Mouse (Mus musculus) midbrain, embryonic 11.5 days (tissue): Measurements from ENCODE around the gene Klhl3. TPM values are rescaled to one million over a fixed set of nuclear protein-coding genes. Genes with fewer than 3 reads are reported as not detected.

Source experiments
- ATAC-seq: fragments of 200-750 bp; cut with Nextera tagmentation; 2 replicates; pipeline ENCODE4 v1.8.0; 2017; ENCODE audit warnings: moderate TSS enrichment, moderate library complexity; ENCODE audit not compliant: low FRiP score
- DNase-seq: peaks from one replicate; pipeline ENCODE4 v3.0.0; 2015; ENCODE audit warnings: low spot score; ENCODE audit errors: missing footprints
- H3K27ac ChIP-seq: fragments of 300-500 bp; sonication (generic); 2 replicates; pipeline ENCODE4 v1.5.1; 2014; ENCODE audit warnings: low read depth, low read length
- H3K27me3 ChIP-seq: fragments of 300-500 bp; sonication (generic); 2 replicates; pipeline ENCODE4 v1.6.1; 2014; ENCODE audit warnings: mild to moderate bottlenecking, low read length, moderate library complexity, mixed read lengths; ENCODE audit not compliant: control insufficient read depth, insufficient read depth
- H3K36me3 ChIP-seq: fragments of 300-500 bp; sonication (generic); 2 replicates; pipeline ENCODE4 v1.6.1; 2014; ENCODE audit warnings: mild to moderate bottlenecking, low read length, moderate library complexity, mixed read lengths; ENCODE audit not compliant: control insufficient read depth, insufficient read depth
- H3K4me1 ChIP-seq: fragments of 300-500 bp; sonication (generic); 2 replicates; pipeline ENCODE4 v1.6.1; 2014; ENCODE audit warnings: low read length; ENCODE audit not compliant: control insufficient read depth, insufficient read depth
- H3K4me2 ChIP-seq: fragments of 300-500 bp; sonication (generic); 2 replicates; pipeline ENCODE4 v1.6.1; 2014; ENCODE audit warnings: mild to moderate bottlenecking, moderate library complexity
- H3K4me3 ChIP-seq: fragments of 300-500 bp; sonication (generic); 2 replicates; pipeline ENCODE4 v1.5.1; 2014; ENCODE audit warnings: low read depth, low read length
- H3K9ac ChIP-seq: fragments of 300-500 bp; sonication (generic); 2 replicates; pipeline ENCODE4 v1.6.1; 2014; ENCODE audit warnings: low read length
- H3K9me3 ChIP-seq: fragments of 300-500 bp; sonication (generic); 2 replicates; pipeline ENCODE4 v1.6.1; 2016; ENCODE audit warnings: low read length; ENCODE audit not compliant: control insufficient read depth
- WGBS: fragments of 180-500 bp; shearing (Covaris S2); extraction: QIAGEN DNeasy Blood & Tissue Kit; methylation state at CpG from one replicate; pipeline ENCODE4 v1.1.7; 2014; 5-methylcytosine and 5-hydroxymethylcytosine counted together
- polyA plus RNA-seq: library from polyadenylated mRNA; unstranded; fragments of >200 nt; fragmentation: Nextera tagmentation; extraction: Ambion mirVana; gene quantifications from 2 replicates; pipeline ENCODE4 v1.2.1, GENCODE M21; 2014

Gene Klhl3
- polyA plus RNA-seq, 1 experiment from 2014 or later, result 2.6 TPM

- no peak for ATAC-seq
- peak; percentile 81 for DNase-seq
- Histone ChIP-seq H3K4me2 (no peak overlapping the region), H3K36me3 (no peaks in the 10 kb centered on the region), H3K27me3 (no peaks in the 10 kb centered on the region), H3K4me3 (no peak overlapping the region), H3K9ac (no peak overlapping the region), H3K9me3 (no peaks in the 10 kb centered on the region), H3K27ac (0 out of 2 replicates have a peak overlapping the region, but pooled peaks have one; percentile 11), H3K4me1 (no peaks in the 10 kb centered on the region)
- 77% methylated on average over 14 of the region's 14 CpGs for WGBS
Measured at GRCm38 (mm10) chr13:58066496-58067389, 46.6 kb downstream of the Klhl3 start.

- DNase-seq, result peak; percentile 61
- Histone ChIP-seq H3K27ac (no peak overlapping the region), H3K4me3 (no peak overlapping the region), H3K36me3 (no peaks in the 10 kb centered on the region), H3K27me3 (no peaks in the 10 kb centered on the region), H3K9ac (no peak overlapping the region), H3K9me3 (no peaks in the 10 kb centered on the region), H3K4me1 (no peaks in the 10 kb centered on the region), H3K4me2 (no peak overlapping the region)
- WGBS, result 89% methylated on average over 13 of the region's 13 CpGs
- ATAC-seq, result no peak
Measured at GRCm38 (mm10) chr13:58066081-58066495, 47.3 kb downstream of the Klhl3 start.

GRCm38 (mm10) chr13:58065316-58065715 is 48.1 kb downstream of the Klhl3 start:
- WGBS, result 71% methylated on average over 5 of the region's 5 CpGs
- H3K9ac ChIP-seq, result no peak overlapping the region

GRCm38 (mm10) chr13:58057953-58058870 is 55.2 kb downstream of the Klhl3 start:
- peaks cover 3% of the 10 kb centered on the region; the same call in 1 of the 2 replicates for H3K9me3 ChIP-seq
- no peak overlapping the region for H3K4me3 ChIP-seq
- H3K9ac ChIP-seq, result no peak overlapping the region
- no peak overlapping the region for H3K27ac ChIP-seq
- no peak overlapping the region for H3K4me2 ChIP-seq
- H3K27me3 ChIP-seq, result no peaks in the 10 kb centered on the region
- WGBS, result 70% methylated on average over 17 of the region's 17 CpGs
- no peaks in the 10 kb centered on the region for H3K4me1 ChIP-seq
- DNase-seq, result peak; percentile 77
- H3K36me3 ChIP-seq, result no peaks in the 10 kb centered on the region
- ATAC-seq, result no peak

More at GRCm38 (mm10) chr13:58065316-58065715, 48.1 kb downstream of the Klhl3 start:
- H3K4me2 ChIP-seq, result no peak overlapping the region
- no peaks in the 10 kb centered on the region for H3K27me3 ChIP-seq
- no peaks in the 10 kb centered on the region for H3K4me1 ChIP-seq
- H3K4me3 ChIP-seq, result no peak overlapping the region
- DNase-seq, result peak; percentile 47
- no peaks in the 10 kb centered on the region for H3K9me3 ChIP-seq
- H3K36me3 ChIP-seq, result no peaks in the 10 kb centered on the region
- no peak overlapping the region for H3K27ac ChIP-seq
- no peak for ATAC-seq

- peak; percentile 80 for DNase-seq
- Histone ChIP-seq H3K9me3 (peaks cover 3% of the 10 kb centered on the region; the same call in 1 of the 2 replicates), H3K9ac (no peak overlapping the region), H3K27me3 (no peaks in the 10 kb centered on the region), H3K4me3 (no peak overlapping the region), H3K36me3 (no peaks in the 10 kb centered on the region), H3K4me1 (no peaks in the 10 kb centered on the region), H3K4me2 (no peak overlapping the region), H3K27ac (no peak overlapping the region)
- 73% methylated on average over 4 of the region's 4 CpGs for WGBS
- ATAC-seq, result no peak
Measured at GRCm38 (mm10) chr13:58056618-58057017, 56.8 kb downstream of the Klhl3 start.

- Histone ChIP-seq H3K9ac (no peak overlapping the region), H3K4me3 (no peak overlapping the region), H3K9me3 (peaks cover 3% of the 10 kb centered on the region; the same call in 1 of the 2 replicates), H3K36me3 (no peaks in the 10 kb centered on the region), H3K4me1 (no peaks in the 10 kb centered on the region), H3K27me3 (no peaks in the 10 kb centered on the region), H3K27ac (no peak overlapping the region), H3K4me2 (no peak overlapping the region)
- ATAC-seq, result no peak
- 67% methylated on average over 4 of the region's 4 CpGs for WGBS
- peak; percentile 17 for DNase-seq
Measured at GRCm38 (mm10) chr13:58053628-58054027, 59.8 kb downstream of the Klhl3 start.

GRCm38 (mm10) chr13:58051654-58052053 is 61.7 kb downstream of the Klhl3 start:
- Histone ChIP-seq H3K9ac (no peak overlapping the region), H3K4me2 (no peak overlapping the region)
- 81% methylated on average over 10 of the region's 10 CpGs for WGBS

GRCm38 (mm10) chr13:58051251-58051650 is 62.1 kb downstream of the Klhl3 start:
- ATAC-seq (no peak), DNase-seq (no peak)
- Histone ChIP-seq H3K4me1 (no peaks in the 10 kb centered on the region), H3K9ac (no peak overlapping the region), H3K4me2 (no peak overlapping the region), H3K27ac (no peak overlapping the region), H3K36me3 (no peaks in the 10 kb centered on the region), H3K27me3 (no peaks in the 10 kb centered on the region), H3K4me3 (no peak overlapping the region), H3K9me3 (no peaks in the 10 kb centered on the region; the same call in 1 of the 2 replicates)
- 52% methylated on average over 7 of the region's 7 CpGs for WGBS

More at GRCm38 (mm10) chr13:58051654-58052053, 61.7 kb downstream of the Klhl3 start:
- Histone ChIP-seq H3K27me3 (no peaks in the 10 kb centered on the region), H3K27ac (no peak overlapping the region), H3K9me3 (peaks cover 2% of the 10 kb centered on the region; the same call in 1 of the 2 replicates), H3K4me3 (no peak overlapping the region), H3K36me3 (no peaks in the 10 kb centered on the region), H3K4me1 (no peaks in the 10 kb centered on the region)
- DNase-seq (no peak), ATAC-seq (no peak)
